Mouse (Mus musculus): ENCODE results near the gene Sh3bp4. TPM values are rescaled to one million over a fixed set of nuclear protein-coding genes. Genes with fewer than 3 reads are reported as not detected.
A peak's percentile ranks its signal among the peaks of the same experiment; 100 is the strongest.

The Sh3bp4 gene
- polyA plus RNA-seq, 1 experiment from 2014 or later = 22.4 TPM

DNA sequence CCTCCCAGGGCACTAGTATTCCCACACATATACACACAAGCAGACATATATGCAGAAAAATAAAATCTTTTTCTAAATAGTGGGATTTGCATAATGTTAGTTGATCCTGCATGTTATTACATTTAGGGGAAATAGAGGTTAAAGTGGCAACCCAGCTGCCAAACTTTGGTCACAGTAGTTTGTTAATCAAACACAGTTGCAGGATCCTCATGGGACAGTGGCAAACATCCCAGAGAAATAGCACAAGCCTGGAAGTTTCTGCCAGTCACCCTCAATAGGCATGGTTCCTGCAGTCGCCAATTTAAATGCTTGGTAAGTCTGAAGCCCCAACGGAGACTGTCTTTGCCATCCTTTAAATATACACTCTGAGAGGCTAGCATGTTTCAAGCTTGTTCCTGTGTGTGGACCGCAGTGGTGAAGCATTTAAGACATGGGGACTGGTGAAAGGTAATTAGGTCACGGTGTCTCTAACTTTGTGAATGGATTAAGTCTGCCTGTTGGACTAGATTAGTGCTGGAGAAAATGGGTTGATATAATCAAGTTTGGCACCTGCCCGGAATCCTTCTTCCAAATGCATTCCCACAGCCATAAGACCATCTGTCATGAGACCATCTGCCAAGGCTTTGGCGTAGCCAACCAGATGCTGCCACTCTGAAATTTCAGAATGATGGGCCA lies 114.0 kb downstream of the Sh3bp4 start:
- no peak for ATAC-seq (ENCODE audit: insufficient number of reproducible peaks, insufficient read depth, low FRiP score, low read depth)
- Histone ChIP-seq H3K4me2 (replicated peaks; ENCODE audit: low read depth, low read length) (no peak overlapping the region), H3K9ac (replicated peaks; ENCODE audit: low read depth, low read length) (no peak overlapping the region), H3K36me3 (ENCODE audit: control insufficient read depth, insufficient read depth, low read length) (no peaks in the 10 kb centered on the region), H3K27ac (ENCODE audit: low read length) (peak overlapping the region; percentile 27; the same call in 1 of the 2 replicates), H3K4me3 (ENCODE audit: low read depth, low read length) (no peak overlapping the region), H3K4me1 (ENCODE audit: control insufficient read depth, insufficient read depth, low read length) (peaks cover 18% of the 10 kb centered on the region), H3K9me3 (ENCODE audit: control insufficient read depth, low read depth, low read length) (no peaks in the 10 kb centered on the region), H3K27me3 (ENCODE audit: control insufficient read depth, insufficient read depth, low read length) (no peaks in the 10 kb centered on the region)
- 83% methylated on average over 6 of the region's 6 CpGs for WGBS

DNA sequence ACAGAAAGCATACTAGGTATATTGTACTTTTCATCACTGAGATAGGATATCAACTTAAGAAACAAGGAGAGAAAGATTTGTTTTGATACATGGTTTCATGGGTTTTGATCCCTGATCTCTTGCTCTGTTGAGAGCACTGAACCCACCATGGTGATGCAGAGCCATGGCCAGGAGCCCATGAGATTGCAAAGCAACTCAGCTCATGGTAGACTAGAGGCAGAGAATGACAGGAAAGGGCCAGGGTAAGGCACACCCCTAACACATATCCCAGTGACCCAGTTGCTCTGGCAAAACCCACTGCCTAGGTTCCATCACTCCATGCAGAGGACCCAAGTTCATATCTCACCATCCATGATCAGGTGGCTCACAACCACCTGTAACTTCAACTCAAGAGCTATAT lies 114.6 kb downstream of the Sh3bp4 start:
- ATAC-seq (ENCODE audit: insufficient number of reproducible peaks, insufficient read depth, low FRiP score, low read depth) = no peak
- H3K4me3 ChIP-seq (ENCODE audit: low read depth, low read length) = no peak overlapping the region

DNA sequence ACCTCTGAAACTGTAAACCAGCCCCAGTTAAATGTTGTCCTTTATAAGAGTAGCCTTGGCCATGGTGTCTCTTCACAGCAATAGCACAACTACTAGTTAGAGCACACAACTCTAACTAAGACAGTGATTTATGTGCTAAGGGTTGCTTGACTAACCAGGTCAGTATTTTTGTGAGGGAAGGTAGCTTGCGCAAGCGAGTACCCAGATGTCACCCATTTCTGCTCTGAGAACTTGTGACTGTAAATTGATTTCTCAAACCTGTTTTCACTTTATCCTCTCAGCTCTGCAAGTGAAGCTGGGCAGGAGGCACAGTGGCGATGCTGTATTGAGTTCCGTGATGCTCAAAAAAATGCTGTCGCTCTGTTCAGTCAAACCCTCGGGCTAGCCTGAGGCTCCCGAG lies 117.2 kb downstream of the Sh3bp4 start:
- H3K4me3 ChIP-seq (ENCODE audit: low read depth, low read length) = no peak overlapping the region
- no peaks in the 10 kb centered on the region for H3K27me3 ChIP-seq (ENCODE audit: control insufficient read depth, insufficient read depth, low read length)
- no peak for ATAC-seq (ENCODE audit: insufficient number of reproducible peaks, insufficient read depth, low FRiP score, low read depth)
- 90% methylated on average over 7 of the region's 7 CpGs for WGBS
- no peak overlapping the region for H3K27ac ChIP-seq (ENCODE audit: low read length)
- peaks cover 14% of the 10 kb centered on the region for H3K4me1 ChIP-seq (ENCODE audit: control insufficient read depth, insufficient read depth, low read length)
- H3K9ac ChIP-seq (replicated peaks; ENCODE audit: low read depth, low read length) = no peak overlapping the region
- H3K36me3 ChIP-seq (ENCODE audit: control insufficient read depth, insufficient read depth, low read length) = no peaks in the 10 kb centered on the region
- H3K4me2 ChIP-seq (replicated peaks; ENCODE audit: low read depth, low read length) = no peak overlapping the region
- no peaks in the 10 kb centered on the region for H3K9me3 ChIP-seq (ENCODE audit: control insufficient read depth, low read depth, low read length)

More for the DNA sequence above, 114.6 kb downstream of the Sh3bp4 start:
- Histone ChIP-seq H3K9me3 (ENCODE audit: control insufficient read depth, low read depth, low read length) (no peaks in the 10 kb centered on the region), H3K27ac (ENCODE audit: low read length) (no peak overlapping the region), H3K9ac (replicated peaks; ENCODE audit: low read depth, low read length) (no peak overlapping the region), H3K4me1 (ENCODE audit: control insufficient read depth, insufficient read depth, low read length) (peaks cover 18% of the 10 kb centered on the region), H3K27me3 (ENCODE audit: control insufficient read depth, insufficient read depth, low read length) (no peaks in the 10 kb centered on the region), H3K36me3 (ENCODE audit: control insufficient read depth, insufficient read depth, low read length) (no peaks in the 10 kb centered on the region), H3K4me2 (replicated peaks; ENCODE audit: low read depth, low read length) (no peak overlapping the region)

DNA sequence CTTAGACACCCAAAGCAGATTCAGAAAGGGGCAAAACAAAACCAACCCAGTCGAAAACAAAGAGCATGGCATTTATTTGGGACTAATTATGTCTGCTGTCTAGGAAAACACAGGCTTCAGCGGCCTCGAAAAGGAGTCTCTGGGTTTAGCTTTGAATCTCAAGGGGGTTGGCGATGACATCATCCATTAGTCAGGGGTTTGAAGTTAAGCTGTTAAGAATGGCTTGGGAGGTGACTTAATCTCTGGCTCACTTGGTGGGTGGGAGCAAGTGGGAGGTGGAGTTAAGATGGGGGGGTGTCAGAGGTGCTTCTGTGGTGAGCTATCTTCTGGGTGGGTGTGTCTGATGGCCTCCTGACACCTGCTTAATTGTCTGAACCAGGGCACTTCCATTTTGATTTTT lies 117.9 kb downstream of the Sh3bp4 start:
- no peaks in the 10 kb centered on the region for H3K27me3 ChIP-seq (ENCODE audit: control insufficient read depth, insufficient read depth, low read length)
- H3K4me3 ChIP-seq (ENCODE audit: low read depth, low read length) = no peak overlapping the region
- H3K36me3 ChIP-seq (ENCODE audit: control insufficient read depth, insufficient read depth, low read length) = no peaks in the 10 kb centered on the region
- H3K27ac ChIP-seq (ENCODE audit: low read length) = no peak overlapping the region
- WGBS = 58% methylated on average over 4 of the region's 4 CpGs
- peaks cover 9% of the 10 kb centered on the region for H3K4me1 ChIP-seq (ENCODE audit: control insufficient read depth, insufficient read depth, low read length)
- H3K9me3 ChIP-seq (ENCODE audit: control insufficient read depth, low read depth, low read length) = no peaks in the 10 kb centered on the region
- no peak overlapping the region for H3K4me2 ChIP-seq (replicated peaks; ENCODE audit: low read depth, low read length)
- ATAC-seq (ENCODE audit: insufficient number of reproducible peaks, insufficient read depth, low FRiP score, low read depth) = no peak
- H3K9ac ChIP-seq (replicated peaks; ENCODE audit: low read depth, low read length) = no peak overlapping the region

DNA sequence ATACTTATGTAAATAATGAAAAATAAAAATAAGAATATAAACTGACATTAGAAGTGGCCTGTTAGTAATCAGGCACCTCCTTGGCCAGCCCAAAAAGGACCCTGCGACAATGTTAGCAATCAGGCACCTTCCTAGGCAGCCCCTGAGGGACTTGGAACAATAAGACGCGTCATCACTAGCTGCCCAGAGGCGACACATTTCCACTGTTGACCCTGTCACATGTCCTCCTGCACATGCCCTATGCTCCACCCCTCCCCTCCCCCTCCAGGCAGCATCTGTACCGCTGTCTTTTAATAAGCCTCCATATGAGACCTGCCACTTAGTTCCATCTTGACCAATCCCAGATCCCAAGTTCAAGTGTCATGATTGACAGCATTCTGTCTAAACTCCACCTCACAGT lies 119.0 kb downstream of the Sh3bp4 start:
- Histone ChIP-seq H3K4me1 (ENCODE audit: control insufficient read depth, insufficient read depth, low read length) (peaks cover 3% of the 10 kb centered on the region; the same call in 1 of the 2 replicates), H3K9ac (replicated peaks; ENCODE audit: low read depth, low read length) (no peak overlapping the region), H3K27ac (ENCODE audit: low read length) (no peak overlapping the region), H3K4me2 (replicated peaks; ENCODE audit: low read depth, low read length) (no peak overlapping the region), H3K9me3 (ENCODE audit: control insufficient read depth, low read depth, low read length) (no peaks in the 10 kb centered on the region), H3K36me3 (ENCODE audit: control insufficient read depth, insufficient read depth, low read length) (no peaks in the 10 kb centered on the region), H3K27me3 (ENCODE audit: control insufficient read depth, insufficient read depth, low read length) (no peaks in the 10 kb centered on the region), H3K4me3 (ENCODE audit: low read depth, low read length) (no peak overlapping the region)
- no peak for ATAC-seq (ENCODE audit: insufficient number of reproducible peaks, insufficient read depth, low FRiP score, low read depth)
- 77% methylated on average over 5 of the region's 5 CpGs for WGBS

DNA sequence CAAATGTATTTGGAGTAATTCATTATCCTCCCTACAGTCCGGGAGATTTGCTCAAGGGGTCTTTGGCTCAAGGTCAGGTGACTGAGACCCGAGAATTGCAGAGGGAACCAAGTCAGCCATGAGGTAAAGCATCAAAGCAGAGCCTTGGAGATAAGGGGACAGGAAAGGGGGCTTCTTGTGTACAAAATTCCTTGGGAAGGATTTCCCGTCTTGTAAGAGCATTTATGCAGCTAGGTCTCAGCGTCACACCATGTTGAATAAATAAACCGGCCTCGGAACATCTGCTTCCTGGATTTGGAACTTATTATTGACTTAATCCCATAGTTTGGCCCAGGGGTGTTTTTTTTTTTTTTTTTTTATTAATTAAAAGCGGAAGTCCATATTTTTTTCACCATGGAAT lies 120.4 kb downstream of the Sh3bp4 start:
- Histone ChIP-seq H3K27me3 (ENCODE audit: control insufficient read depth, insufficient read depth, low read length) (no peaks in the 10 kb centered on the region), H3K9me3 (ENCODE audit: control insufficient read depth, low read depth, low read length) (no peaks in the 10 kb centered on the region), H3K9ac (replicated peaks; ENCODE audit: low read depth, low read length) (no peak overlapping the region), H3K36me3 (ENCODE audit: control insufficient read depth, insufficient read depth, low read length) (no peaks in the 10 kb centered on the region), H3K27ac (ENCODE audit: low read length) (no peak overlapping the region), H3K4me2 (replicated peaks; ENCODE audit: low read depth, low read length) (no peak overlapping the region), H3K4me3 (ENCODE audit: low read depth, low read length) (no peak overlapping the region), H3K4me1 (ENCODE audit: control insufficient read depth, insufficient read depth, low read length) (0 out of 2 replicates have a peak, but pooled peaks cover 7% of the 10 kb centered on the region)
- WGBS = 16% methylated on average over 7 of the region's 7 CpGs
- no peak for ATAC-seq (ENCODE audit: insufficient number of reproducible peaks, insufficient read depth, low FRiP score, low read depth)

DNA sequence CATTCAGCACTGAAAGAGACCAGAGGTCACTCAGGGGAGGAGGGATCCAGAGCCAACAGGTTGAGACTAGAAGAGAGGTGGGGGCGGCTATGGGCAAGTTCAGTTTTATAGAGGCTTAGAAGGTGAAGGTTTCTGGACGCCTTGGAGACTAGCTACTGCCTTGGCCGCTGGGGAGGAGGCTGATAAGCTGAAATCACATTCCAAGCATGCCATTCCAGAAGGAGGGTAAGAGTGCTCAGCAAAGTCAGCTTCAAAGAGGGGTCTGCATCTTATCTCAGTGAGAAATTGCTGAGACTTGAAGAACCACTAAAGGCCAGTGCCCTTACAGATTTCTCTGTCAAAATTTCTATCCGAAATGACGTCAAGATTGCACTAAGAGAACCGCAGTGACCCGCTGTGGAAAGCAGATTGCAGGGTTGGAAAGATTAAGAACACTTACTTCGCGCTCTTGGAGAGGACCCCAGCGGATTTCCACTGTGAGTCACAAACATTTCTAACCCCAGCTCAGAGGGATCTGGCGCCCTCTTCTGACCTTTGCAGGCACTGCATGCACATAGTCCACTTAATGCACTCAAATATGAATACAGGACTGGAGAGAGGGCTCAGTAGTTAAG lies 121.0 kb downstream of the Sh3bp4 start:
- ATAC-seq (ENCODE audit: insufficient number of reproducible peaks, insufficient read depth, low FRiP score, low read depth) = peak; percentile 43; the same call in 1 of the 2 replicates
- Histone ChIP-seq H3K4me1 (ENCODE audit: control insufficient read depth, insufficient read depth, low read length) (0 out of 2 replicates have a peak, but pooled peaks cover 7% of the 10 kb centered on the region), H3K36me3 (ENCODE audit: control insufficient read depth, insufficient read depth, low read length) (no peaks in the 10 kb centered on the region), H3K4me3 (ENCODE audit: low read depth, low read length) (no peak overlapping the region), H3K9me3 (ENCODE audit: control insufficient read depth, low read depth, low read length) (no peaks in the 10 kb centered on the region), H3K27ac (ENCODE audit: low read length) (no peak overlapping the region), H3K9ac (replicated peaks; ENCODE audit: low read depth, low read length) (no peak overlapping the region), H3K4me2 (replicated peaks; ENCODE audit: low read depth, low read length) (no peak overlapping the region), H3K27me3 (ENCODE audit: control insufficient read depth, insufficient read depth, low read length) (no peaks in the 10 kb centered on the region)
- WGBS = 8% methylated on average over 11 of the region's 11 CpGs

DNA sequence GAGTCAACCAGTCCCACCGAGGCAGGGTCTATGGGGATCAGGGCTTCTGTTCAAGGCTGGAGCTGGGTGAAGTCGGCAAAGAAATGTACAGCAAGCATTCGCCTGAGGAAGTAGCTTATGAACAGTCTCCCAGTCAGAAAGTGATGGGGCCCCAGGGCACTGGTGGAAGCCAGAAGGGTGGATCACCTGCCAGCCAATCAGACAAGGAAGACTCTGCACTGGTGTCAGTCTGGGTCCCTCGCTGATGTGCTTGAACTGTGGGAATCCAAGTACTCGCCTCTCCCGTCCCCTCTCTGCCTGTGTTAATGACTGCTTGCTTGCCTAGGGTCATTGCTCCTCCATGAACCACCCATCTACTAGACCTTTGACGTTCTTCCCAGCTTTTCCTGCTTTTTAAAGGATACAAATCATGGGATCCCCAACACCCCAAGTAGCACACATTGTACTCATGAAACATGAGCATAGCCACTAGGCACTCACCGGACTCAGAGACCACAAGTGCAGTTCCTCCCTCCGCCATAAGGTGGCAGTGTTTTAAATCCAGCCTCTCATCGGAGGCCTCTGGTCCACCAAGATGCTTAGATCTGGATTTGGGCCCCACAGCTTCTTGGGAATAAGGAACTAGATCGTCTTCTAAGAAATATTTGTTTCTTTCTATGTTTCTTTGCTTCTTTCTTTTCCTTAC lies 122.5 kb downstream of the Sh3bp4 start:
- Histone ChIP-seq H3K4me3 (ENCODE audit: low read depth, low read length) (no peak overlapping the region), H3K27me3 (ENCODE audit: control insufficient read depth, insufficient read depth, low read length) (no peaks in the 10 kb centered on the region), H3K9me3 (ENCODE audit: control insufficient read depth, low read depth, low read length) (no peaks in the 10 kb centered on the region), H3K27ac (ENCODE audit: low read length) (no peak overlapping the region), H3K9ac (replicated peaks; ENCODE audit: low read depth, low read length) (no peak overlapping the region), H3K36me3 (ENCODE audit: control insufficient read depth, insufficient read depth, low read length) (no peaks in the 10 kb centered on the region), H3K4me1 (ENCODE audit: control insufficient read depth, insufficient read depth, low read length) (0 out of 2 replicates have a peak, but pooled peaks cover 7% of the 10 kb centered on the region), H3K4me2 (replicated peaks; ENCODE audit: low read depth, low read length) (no peak overlapping the region)
- WGBS = 73% methylated on average over 11 of the region's 11 CpGs
- ATAC-seq (ENCODE audit: insufficient number of reproducible peaks, insufficient read depth, low FRiP score, low read depth) = no peak
